Mouse (Mus musculus) heart, postnatal 14 days (tissue): Measurements from ENCODE around the gene Insc. TPM values are rescaled to one million over a fixed set of nuclear protein-coding genes. Genes with fewer than 3 reads are reported as not detected.
"Not testable (repeated sequence)": the region's sequence is repeated elsewhere in the genome, so short reads cannot be mapped to it uniquely, and the experiment has no call there.

ENCODE experiments used
- DNase-seq, 2 experiments: peaks; one replicate each; pipeline ENCODE4 v3.0.0; 2021 to 2022
- intact Hi-C: fragments of 180-260 bp; cut with DNase I; formaldehyde crosslinking; loops from one replicate; pipeline ENCODE4 v1.15.1; 2025
- long read RNA-seq, 2 experiments: library from polyadenylated mRNA; stranded (forward); transcript quantifications; one replicate each; pipeline ENCODE4 v2.0.0; 2021
- total RNA-seq, 2 experiments: library from RNA; stranded (reverse); gene quantifications; 2 replicates each; pipeline ENCODE4 v1.2.3; 2021

Gene Insc
- total RNA-seq, result under 1 TPM; 0.74 to 0.83 TPM
- long read RNA-seq, experiment 1, result 0 reads
- long read RNA-seq, experiment 2, result 0 reads

GRCm38 (mm10) chr7:114743022-114743780, at the start of gene Insc:
Gene Insc, plus strand, starts transcription at chr7:114743694.
- intact Hi-C loops, result no loop called here
- DNase-seq, result no peak

- intact Hi-C loops, result no loop called here
- no peak for DNase-seq
Observed at GRCm38 (mm10) chr7:114700871-114701270, 42.6 kb upstream of the Insc start.

GRCm38 (mm10) chr7:114706716-114707115, 36.8 kb upstream of the Insc start:
- DNase-seq, result no peak
- intact Hi-C loops, result no loop called here

- intact Hi-C loops, result no loop called here
- no peak for DNase-seq
Observed at GRCm38 (mm10) chr7:114707398-114707797, 36.1 kb upstream of the Insc start.

GRCm38 (mm10) chr7:114710419-114710818, 33.1 kb upstream of the Insc start:
- no peak for DNase-seq
- intact Hi-C loops, result no loop called here

GRCm38 (mm10) chr7:114712523-114712922, 31.0 kb upstream of the Insc start:
- intact Hi-C loops, result no loop called here
- DNase-seq, result no peak

GRCm38 (mm10) chr7:114718300-114718699, 25.2 kb upstream of the Insc start, which contains the start of gene Calcb:
Gene Calcb, plus strand, starts transcription at chr7:114718643.
- DNase-seq, result no peak
- intact Hi-C loops, result loop anchor here (5.0 kb wide), 1 partner anchor 136 kb away; no protein-coding TSS in a partner anchor

GRCm38 (mm10) chr7:114719381-114720131, 23.9 kb upstream of the Insc start:
- intact Hi-C loops, result loop anchor here (5.0 kb wide), 1 partner anchor 137 kb away; no protein-coding TSS in a partner anchor

GRCm38 (mm10) chr7:114729696-114730095, 13.8 kb upstream of the Insc start:
- intact Hi-C loops, DNase-seq: not testable (repeated sequence)

More at GRCm38 (mm10) chr7:114719381-114720131, 23.9 kb upstream of the Insc start:
- DNase-seq, result peak; percentile 14 to 50

- intact Hi-C loops, result no loop called here
- no peak for DNase-seq
Observed at GRCm38 (mm10) chr7:114731175-114731574, 12.3 kb upstream of the Insc start.

- not testable (repeated sequence) for DNase-seq
- intact Hi-C loops, result loop anchor here (2.0 kb wide), 1 partner anchor 85 kb away; no protein-coding TSS in a partner anchor
Observed at GRCm38 (mm10) chr7:114731700-114732099, 11.8 kb upstream of the Insc start.

GRCm38 (mm10) chr7:114736256-114736655, 7.2 kb upstream of the Insc start:
- no peak for DNase-seq
- intact Hi-C loops, result no loop called here

GRCm38 (mm10) chr7:114738166-114738565, 5.3 kb upstream of the Insc start:
- no peak for DNase-seq
- intact Hi-C loops, result no loop called here

- intact Hi-C loops, result no loop called here
- no peak for DNase-seq
Observed at GRCm38 (mm10) chr7:114740360-114741165, 2.9 kb upstream of the Insc start.

GRCm38 (mm10) chr7:114744639-114745245, 1.2 kb downstream of the Insc start:
- no peak for DNase-seq
- intact Hi-C loops, result no loop called here

GRCm38 (mm10) chr7:114745481-114746271, 2.2 kb downstream of the Insc start:
- intact Hi-C loops, result no loop called here
- peak; percentile 27 to 36 for DNase-seq

- intact Hi-C loops, result no loop called here
- no peak for DNase-seq
Observed at GRCm38 (mm10) chr7:114747596-114747995, 4.1 kb downstream of the Insc start.

- intact Hi-C loops, result no loop called here
- DNase-seq, result no peak
Observed at GRCm38 (mm10) chr7:114748239-114748638, 4.7 kb downstream of the Insc start.

- DNase-seq, result no peak
- intact Hi-C loops, result no loop called here
Observed at GRCm38 (mm10) chr7:114753471-114753870, 10.0 kb downstream of the Insc start.
